Mouse (Mus musculus): ENCODE results near the gene Ola1. TPM values are rescaled to one million over a fixed set of nuclear protein-coding genes. Genes with fewer than 3 reads are reported as not detected.

Gene Ola1
- polyA plus RNA-seq, 1 experiment from 2014 or later = 110 TPM

GRCm38 (mm10) chr2:73049977-73050376 is 168.7 kb downstream of the Ola1 start:
- Histone ChIP-seq H3K9ac (ENCODE audit: low read depth, low read length) (no peak overlapping the region), H3K27ac (ENCODE audit: low read depth, low read length) (no peak overlapping the region), H3K4me1 (ENCODE audit: control insufficient read depth, insufficient read depth, low read depth, low read length) (peaks cover 3% of the 10 kb centered on the region; the same call in 1 of the 2 replicates), H3K4me3 (ENCODE audit: low read length) (no peak overlapping the region), H3K9me3 (ENCODE audit: control insufficient read depth, low read length) (no peaks in the 10 kb centered on the region; the same call in 1 of the 2 replicates), H3K4me2 (ENCODE audit: low read length) (no peak overlapping the region), H3K36me3 (ENCODE audit: control insufficient read depth, insufficient read depth, low read length) (no peaks in the 10 kb centered on the region), H3K27me3 (replicated peaks; ENCODE audit: control insufficient read depth, insufficient read depth, low read length) (no peaks in the 10 kb centered on the region)
- ATAC-seq = no peak
- 76% methylated on average over 4 of the region's 4 CpGs for WGBS

- no peaks in the 10 kb centered on the region for H3K27me3 ChIP-seq (replicated peaks; ENCODE audit: control insufficient read depth, insufficient read depth, low read length)
- no peak overlapping the region for H3K9ac ChIP-seq (ENCODE audit: low read depth, low read length)
- no peak overlapping the region for H3K27ac ChIP-seq (ENCODE audit: low read depth, low read length)
- 63% methylated on average over 6 of the region's 6 CpGs for WGBS
- H3K4me1 ChIP-seq (ENCODE audit: control insufficient read depth, insufficient read depth, low read depth, low read length) = peaks cover 3% of the 10 kb centered on the region; the same call in 1 of the 2 replicates
- no peak overlapping the region for H3K4me2 ChIP-seq (ENCODE audit: low read length)
- no peaks in the 10 kb centered on the region; the same call in 1 of the 2 replicates for H3K9me3 ChIP-seq (ENCODE audit: control insufficient read depth, low read length)
- H3K36me3 ChIP-seq (ENCODE audit: control insufficient read depth, insufficient read depth, low read length) = no peaks in the 10 kb centered on the region
- ATAC-seq = no peak
- H3K4me3 ChIP-seq (ENCODE audit: low read length) = no peak overlapping the region
These were observed 169.6 kb downstream of the Ola1 start for GRCm38 (mm10) chr2:73049001-73049684.

GRCm38 (mm10) chr2:73047061-73047741 is 171.5 kb downstream of the Ola1 start:
- Histone ChIP-seq H3K9ac (ENCODE audit: low read depth, low read length) (no peak overlapping the region), H3K4me1 (ENCODE audit: control insufficient read depth, insufficient read depth, low read depth, low read length) (peaks cover 3% of the 10 kb centered on the region; the same call in 1 of the 2 replicates), H3K27ac (ENCODE audit: low read depth, low read length) (no peak overlapping the region), H3K4me3 (ENCODE audit: low read length) (no peak overlapping the region), H3K27me3 (replicated peaks; ENCODE audit: control insufficient read depth, insufficient read depth, low read length) (no peaks in the 10 kb centered on the region), H3K4me2 (ENCODE audit: low read length) (no peak overlapping the region), H3K9me3 (ENCODE audit: control insufficient read depth, low read length) (no peaks in the 10 kb centered on the region), H3K36me3 (ENCODE audit: control insufficient read depth, insufficient read depth, low read length) (no peaks in the 10 kb centered on the region)
- no peak for ATAC-seq
- WGBS = 84% methylated on average over 24 of the region's 24 CpGs

GRCm38 (mm10) chr2:73046576-73046975 is 172.1 kb downstream of the Ola1 start:
- H3K4me3 ChIP-seq (ENCODE audit: low read length) = no peak overlapping the region
- no peak overlapping the region for H3K4me2 ChIP-seq (ENCODE audit: low read length)
- no peaks in the 10 kb centered on the region for H3K27me3 ChIP-seq (replicated peaks; ENCODE audit: control insufficient read depth, insufficient read depth, low read length)
- H3K9ac ChIP-seq (ENCODE audit: low read depth, low read length) = no peak overlapping the region
- H3K36me3 ChIP-seq (ENCODE audit: control insufficient read depth, insufficient read depth, low read length) = no peaks in the 10 kb centered on the region
- no peaks in the 10 kb centered on the region for H3K9me3 ChIP-seq (ENCODE audit: control insufficient read depth, low read length)
- H3K4me1 ChIP-seq (ENCODE audit: control insufficient read depth, insufficient read depth, low read depth, low read length) = peaks cover 3% of the 10 kb centered on the region; the same call in 1 of the 2 replicates
- WGBS = 55% methylated on average over 10 of the region's 10 CpGs
- H3K27ac ChIP-seq (ENCODE audit: low read depth, low read length) = peak overlapping the region; percentile 23
- ATAC-seq = no peak

GRCm38 (mm10) chr2:73045505-73045904 is 173.2 kb downstream of the Ola1 start:
- no peaks in the 10 kb centered on the region for H3K36me3 ChIP-seq (ENCODE audit: control insufficient read depth, insufficient read depth, low read length)
- no peaks in the 10 kb centered on the region for H3K9me3 ChIP-seq (ENCODE audit: control insufficient read depth, low read length)
- no peak for ATAC-seq
- no peak overlapping the region for H3K4me3 ChIP-seq (ENCODE audit: low read length)
- H3K9ac ChIP-seq (ENCODE audit: low read depth, low read length) = no peak overlapping the region
- no peak overlapping the region for H3K27ac ChIP-seq (ENCODE audit: low read depth, low read length)
- H3K27me3 ChIP-seq (replicated peaks; ENCODE audit: control insufficient read depth, insufficient read depth, low read length) = no peaks in the 10 kb centered on the region
- 79% methylated on average over 5 of the region's 5 CpGs for WGBS
- H3K4me1 ChIP-seq (ENCODE audit: control insufficient read depth, insufficient read depth, low read depth, low read length) = peaks cover 3% of the 10 kb centered on the region; the same call in 1 of the 2 replicates
- H3K4me2 ChIP-seq (ENCODE audit: low read length) = no peak overlapping the region

Other genes with a start within 250 kb of the Ola1 start
- 30.0 and 31.2 TPM in 2 replicates for gene Sp3, start 238.5 kb downstream of the Ola1 start, polyA plus RNA-seq (2015; fragmentation: Nextera tagmentation; extraction: Ambion mirVana)
- not detected in 2 replicates for gene Gm11084, start 232.2 kb downstream of the Ola1 start, polyA plus RNA-seq (2015; fragmentation: Nextera tagmentation; extraction: Ambion mirVana)
- gene Sp9, start 53.0 kb upstream of the Ola1 start, polyA plus RNA-seq (2015; fragmentation: Nextera tagmentation; extraction: Ambion mirVana) = 0.35 and 0.96 TPM in 2 replicates
- 8.2 and 8.4 TPM in 2 replicates for gene Scrn3, start 93.7 kb upstream of the Ola1 start, polyA plus RNA-seq (2015; fragmentation: Nextera tagmentation; extraction: Ambion mirVana)
- 20.9 and 23.8 TPM in 2 replicates for gene Cir1, start 93.8 kb upstream of the Ola1 start, polyA plus RNA-seq (2015; fragmentation: Nextera tagmentation; extraction: Ambion mirVana)
- 12.8 and 14.6 TPM in 2 replicates for gene Gpr155, start 167.6 kb upstream of the Ola1 start, polyA plus RNA-seq (2015; fragmentation: Nextera tagmentation; extraction: Ambion mirVana)